Mouse (Mus musculus) ovary, adult 18-20 months (tissue): ENCODE measurements around the gene Acsm1.
"Not testable (repeated sequence)": the region's sequence is repeated elsewhere in the genome, so short reads cannot be mapped to it uniquely, and the experiment has no call there.

Experiments used
- DNase-seq: peaks from one replicate; pipeline ENCODE4 v3.0.0; 2022; ENCODE audit warnings: low spot score, mixed read lengths

Acsm1 gene

GRCm38 (mm10) chr7:119606664-119607076 is at the start of gene Acsm1:
Acsm1 (plus strand) TSS chr7:119607026.
- no peak for DNase-seq

GRCm38 (mm10) chr7:119559789-119560451 is 46.9 kb upstream of the Acsm1 start:
- no peak for DNase-seq

GRCm38 (mm10) chr7:119560452-119560835 is 46.4 kb upstream of the Acsm1 start:
- no peak for DNase-seq

- no peak for DNase-seq
Measured at GRCm38 (mm10) chr7:119561441-119561840, 45.4 kb upstream of the Acsm1 start.

GRCm38 (mm10) chr7:119562476-119562875 is 44.4 kb upstream of the Acsm1 start:
- DNase-seq = not testable (repeated sequence)

GRCm38 (mm10) chr7:119594530-119595107 is 12.2 kb upstream of the Acsm1 start:
- no peak for DNase-seq

- no peak for DNase-seq
Measured at GRCm38 (mm10) chr7:119595306-119595705, 11.5 kb upstream of the Acsm1 start.

GRCm38 (mm10) chr7:119596536-119596935 is 10.3 kb upstream of the Acsm1 start:
- no peak for DNase-seq

- DNase-seq = no peak
Measured at GRCm38 (mm10) chr7:119601195-119601953, 5.5 kb upstream of the Acsm1 start.

- DNase-seq = no peak
Measured at GRCm38 (mm10) chr7:119601954-119602317, 4.9 kb upstream of the Acsm1 start.

- DNase-seq = no peak
Measured at GRCm38 (mm10) chr7:119604903-119605483, 1.8 kb upstream of the Acsm1 start.

GRCm38 (mm10) chr7:119605926-119606663 is 731 bp upstream of the Acsm1 start:
- DNase-seq = no peak

GRCm38 (mm10) chr7:119607796-119608515 is 1.1 kb downstream of the Acsm1 start:
- DNase-seq = no peak

GRCm38 (mm10) chr7:119616531-119616930 is 9.7 kb downstream of the Acsm1 start:
- no peak for DNase-seq

- DNase-seq = no peak
Measured at GRCm38 (mm10) chr7:119617593-119617992, 10.8 kb downstream of the Acsm1 start.

- no peak for DNase-seq
Measured at GRCm38 (mm10) chr7:119618209-119618935, 11.5 kb downstream of the Acsm1 start.

GRCm38 (mm10) chr7:119620157-119620556 is 13.3 kb downstream of the Acsm1 start:
- no peak for DNase-seq

- no peak for DNase-seq
Measured at GRCm38 (mm10) chr7:119638773-119639172, 31.9 kb downstream of the Acsm1 start.

GRCm38 (mm10) chr7:119642307-119642706 is 35.5 kb downstream of the Acsm1 start:
- DNase-seq = no peak

- DNase-seq = no peak
Measured at GRCm38 (mm10) chr7:119667893-119668292, 61.1 kb downstream of the Acsm1 start.

- no peak for DNase-seq
Measured at GRCm38 (mm10) chr7:119670395-119670794, 63.6 kb downstream of the Acsm1 start.
